Mouse (Mus musculus) large intestine, adult 2 months (tissue): ENCODE results near the gene Gm14085. TPM values are rescaled to one million over a fixed set of nuclear protein-coding genes. Genes with fewer than 3 reads are reported as not detected.
"Not testable (repeated sequence)": the region's sequence is repeated elsewhere in the genome, so short reads cannot be mapped to it uniquely, and the experiment has no call there.

Experiments
- DNase-seq: peaks from one replicate; pipeline ENCODE4 v3.0.0-alpha.2; 2012; ENCODE audit warnings: low read depth, low spot score
- WGBS: fragments of 180-500 bp; shearing (Covaris S2); methylation state at CpG from one replicate; pipeline ENCODE4 v1.1.7; 2018; 5-methylcytosine and 5-hydroxymethylcytosine counted together
- polyA plus RNA-seq: library from polyadenylated mRNA; depleted of rRNA; stranded (reverse); fragments of >200 nt; gene quantifications from 2 replicates; pipeline ENCODE4 v1.2.3, GENCODE M21; 2012; rRNA removed

Gene Gm14085
- 0.08 and 0.14 TPM in 2 replicates for polyA plus RNA-seq

DNA sequence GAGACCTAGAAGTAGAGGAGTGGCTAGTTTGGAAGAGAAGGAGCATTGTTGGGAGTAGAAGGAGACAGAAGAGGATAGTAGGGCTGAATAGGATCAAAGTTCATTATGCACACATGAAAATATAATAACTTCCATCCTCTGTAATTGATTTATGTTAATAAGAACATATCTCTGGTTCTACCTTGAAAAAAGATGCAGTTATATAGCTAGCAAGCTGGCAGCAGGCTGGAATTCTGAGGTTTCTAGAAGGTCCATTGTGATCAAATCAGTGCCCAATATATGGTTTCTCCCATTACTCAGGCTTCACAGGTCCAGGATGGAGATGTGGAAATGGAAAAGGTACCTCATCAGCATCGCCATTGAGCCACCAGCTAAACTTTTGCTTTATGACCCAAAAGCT lies at the start of gene Gm14085:
Gm14085 (plus strand) TSS at position 301 of the 400 bp plus-strand sequence.
- 94% methylated on average over 1 of the region's 1 CpGs for WGBS
- DNase-seq: no peak

DNA sequence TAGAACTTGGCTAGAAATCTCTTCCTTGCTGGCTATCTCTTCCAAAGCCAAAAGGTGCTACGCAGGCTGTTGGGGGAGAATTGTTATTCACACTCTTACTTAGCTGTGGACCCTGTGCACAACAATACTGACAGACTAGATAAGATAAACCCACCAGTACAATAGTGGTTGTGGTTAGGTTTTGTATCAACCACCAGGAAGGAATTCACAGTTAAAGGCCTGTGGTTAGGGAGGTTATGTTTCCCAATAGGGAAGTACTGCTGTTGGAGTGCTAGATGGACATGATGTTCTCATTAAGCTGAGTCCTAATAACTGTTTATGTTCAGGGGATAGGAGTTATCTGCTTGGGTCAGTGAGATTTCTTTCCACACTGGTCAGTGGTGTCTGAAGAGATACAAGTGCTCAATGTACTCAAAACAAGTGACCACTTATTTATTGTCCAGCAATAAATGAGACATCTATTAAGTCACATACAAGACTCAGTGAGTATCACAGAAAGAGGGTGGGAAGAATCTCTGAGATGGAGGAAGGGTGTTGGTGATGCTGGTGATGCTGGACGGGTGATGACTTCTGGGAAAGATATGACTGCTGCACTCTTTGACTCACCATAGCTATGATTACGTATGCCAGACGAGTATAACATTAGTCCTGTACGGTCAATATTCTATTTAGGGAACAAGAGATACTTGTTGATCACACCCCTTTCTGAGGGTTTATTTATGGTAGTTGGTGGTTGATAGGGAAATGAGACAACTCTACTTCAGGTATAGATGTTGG lies 45.8 kb upstream of the Gm14085 start:
- WGBS: 85% methylated on average over 5 of the region's 5 CpGs
- not testable (repeated sequence) for DNase-seq

DNA sequence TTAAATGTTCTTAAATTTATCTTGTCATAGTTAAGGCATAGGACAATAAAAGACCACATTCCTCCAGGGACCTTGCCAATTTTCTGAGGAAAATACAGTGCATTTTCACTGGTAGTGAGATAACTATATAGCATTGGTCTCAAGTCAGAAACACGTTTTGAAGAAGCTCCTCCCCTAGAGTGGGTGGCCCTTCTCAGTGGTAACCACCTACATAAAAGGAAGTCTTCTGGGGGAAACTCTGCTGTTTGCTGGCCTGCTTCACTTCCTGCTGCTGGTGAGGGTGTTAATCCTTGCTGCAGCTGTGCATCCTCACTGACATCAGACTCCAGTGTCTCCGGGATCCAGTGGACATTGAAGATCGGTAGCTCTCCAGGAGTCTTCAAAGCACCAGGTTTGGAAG lies 44.2 kb upstream of the Gm14085 start:
- not testable (repeated sequence) for DNase-seq
- 4% methylated on average over 3 of the region's 3 CpGs for WGBS

DNA sequence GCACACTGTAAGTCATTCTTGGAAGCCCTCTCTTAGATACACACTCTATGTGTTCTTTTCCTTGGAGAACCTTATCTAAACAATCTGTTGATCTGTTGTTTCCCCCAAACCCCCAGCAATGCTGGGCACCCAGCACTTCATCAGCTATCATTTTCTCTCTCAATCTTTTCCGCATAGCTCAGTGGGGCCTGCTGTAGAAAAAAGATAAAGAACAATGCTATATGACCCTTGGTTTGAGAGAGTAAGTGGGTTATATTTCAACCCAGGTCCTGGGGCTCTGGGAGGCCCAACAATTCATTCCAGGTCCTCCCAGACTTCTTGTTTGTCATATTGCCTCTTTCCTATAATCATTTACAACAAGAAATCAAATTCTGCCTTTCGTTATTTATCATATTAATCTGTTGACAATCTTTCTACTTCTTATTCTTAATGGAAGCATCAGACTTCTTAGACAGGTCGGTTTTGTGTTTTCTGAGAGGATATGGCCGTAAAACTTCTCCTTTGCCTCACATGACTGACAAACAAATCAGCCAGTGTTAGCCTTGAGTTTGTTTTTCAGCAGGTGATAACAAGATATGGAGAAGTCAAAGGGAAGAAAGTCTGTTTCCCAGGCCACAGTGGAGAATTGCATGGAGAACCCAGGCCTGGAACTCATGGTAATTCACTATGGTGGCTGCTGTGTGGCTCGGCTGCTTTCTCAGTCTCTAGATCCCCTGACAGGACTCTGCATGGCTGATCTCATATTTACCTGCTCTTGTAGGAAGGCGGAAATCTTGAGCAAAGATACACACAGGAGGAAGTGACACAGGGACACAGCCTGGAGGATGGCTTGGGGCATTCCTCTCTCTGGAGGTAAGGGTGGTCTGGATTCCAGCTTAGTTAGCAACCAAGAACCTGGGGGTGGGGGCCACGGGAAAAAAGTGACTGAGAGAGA lies 43.5 kb upstream of the Gm14085 start:
- 48% methylated on average over 7 of the region's 7 CpGs for WGBS
- DNase-seq: no peak

DNA sequence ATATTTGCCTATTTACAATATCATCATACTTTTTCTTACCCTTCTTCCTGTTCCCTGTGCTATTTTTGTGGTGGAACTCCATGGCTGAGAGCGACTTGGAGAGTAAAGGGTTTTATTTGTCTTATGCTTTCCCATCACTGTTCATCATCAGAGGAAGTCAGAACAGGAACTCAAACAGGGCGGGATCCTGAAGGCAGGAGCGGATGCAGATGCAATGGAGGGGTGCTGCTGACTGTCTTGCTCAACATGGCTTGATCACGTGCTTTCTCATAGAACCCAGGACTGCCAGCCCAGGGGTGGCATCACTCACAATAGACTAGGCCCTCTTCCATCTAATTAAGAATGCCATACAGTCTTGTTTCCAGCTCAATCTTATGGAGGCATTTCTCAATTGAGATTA lies 34.4 kb upstream of the Gm14085 start:
- 80% methylated on average over 4 of the region's 4 CpGs for WGBS
- DNase-seq: no peak

DNA sequence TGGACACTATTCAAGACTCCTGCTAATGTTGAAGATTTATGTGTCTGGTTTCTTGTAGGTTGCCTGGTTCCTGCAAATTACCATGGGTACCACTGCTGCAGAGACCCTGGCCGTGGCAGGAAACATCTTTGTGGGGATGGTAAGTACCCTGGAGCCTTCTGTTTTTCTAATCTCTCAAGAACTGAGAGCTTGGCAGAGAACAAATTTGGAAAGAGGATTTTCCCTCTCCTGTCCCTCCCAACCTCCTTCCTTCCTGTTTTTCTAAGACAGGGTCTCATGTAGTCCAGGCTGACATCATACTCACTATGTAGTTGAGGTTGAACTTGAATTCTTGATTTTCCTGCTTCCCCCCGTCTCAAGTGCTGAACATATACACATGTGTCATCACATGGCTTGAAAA lies 32.3 kb upstream of the Gm14085 start:
- 73% methylated on average over 2 of the region's 2 CpGs for WGBS
- DNase-seq: no peak

DNA sequence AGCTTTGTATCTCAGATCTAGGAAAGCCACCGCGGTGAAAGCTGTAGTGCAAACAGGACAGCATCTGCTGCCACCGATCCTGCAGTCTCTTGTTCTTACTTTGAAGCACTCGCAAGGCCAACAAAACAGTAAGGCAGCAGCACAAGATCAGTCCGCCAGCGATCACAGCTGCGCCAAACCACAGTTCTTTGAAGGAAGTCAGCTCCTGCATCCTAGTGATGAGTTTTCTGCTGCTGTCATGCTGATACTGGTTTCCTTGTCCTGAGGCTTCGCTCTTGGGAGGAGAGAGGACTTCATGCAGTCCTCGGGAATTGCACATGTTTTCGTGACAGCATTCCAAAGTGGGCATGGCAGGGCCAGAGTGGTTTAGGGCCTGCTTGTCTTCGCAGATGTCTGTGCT lies 17.8 kb upstream of the Gm14085 start:
- no peak for DNase-seq
- 49% methylated on average over 11 of the region's 11 CpGs for WGBS

DNA sequence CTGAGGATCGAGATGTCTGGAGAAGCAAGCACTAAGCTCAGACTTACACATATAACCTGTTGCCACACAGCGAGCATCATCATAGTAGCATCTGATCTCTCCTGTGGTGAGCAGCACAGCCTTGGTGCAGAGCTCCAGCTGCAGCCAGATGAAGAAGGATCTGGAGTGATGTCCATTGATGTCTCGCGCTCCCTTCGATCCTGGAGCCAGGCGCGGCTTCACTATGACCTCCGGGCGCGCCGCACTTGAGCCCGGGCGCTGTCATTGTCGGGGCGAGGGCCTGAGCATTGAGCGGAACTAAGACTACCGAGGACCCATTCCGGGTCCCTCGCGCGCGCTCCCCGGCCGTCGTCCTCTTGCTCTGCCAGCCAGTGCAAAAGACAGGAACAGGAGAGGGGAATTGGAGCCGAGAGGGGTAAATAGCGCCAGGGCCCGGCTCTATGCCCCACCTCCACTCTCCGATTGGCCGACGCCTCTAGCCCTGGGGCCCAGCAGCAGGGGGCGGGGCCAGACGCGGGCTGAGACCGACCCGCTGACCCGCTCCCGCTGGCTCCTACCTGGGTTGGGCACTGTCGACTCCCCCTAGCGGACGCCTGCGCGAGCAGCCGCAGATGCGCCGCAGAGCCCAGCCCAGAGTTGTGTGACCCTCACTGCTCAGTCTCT lies 17.3 kb upstream of the Gm14085 start:
- peak; percentile 66 for DNase-seq
- WGBS: 1% methylated on average over 46 of the region's 46 CpGs

DNA sequence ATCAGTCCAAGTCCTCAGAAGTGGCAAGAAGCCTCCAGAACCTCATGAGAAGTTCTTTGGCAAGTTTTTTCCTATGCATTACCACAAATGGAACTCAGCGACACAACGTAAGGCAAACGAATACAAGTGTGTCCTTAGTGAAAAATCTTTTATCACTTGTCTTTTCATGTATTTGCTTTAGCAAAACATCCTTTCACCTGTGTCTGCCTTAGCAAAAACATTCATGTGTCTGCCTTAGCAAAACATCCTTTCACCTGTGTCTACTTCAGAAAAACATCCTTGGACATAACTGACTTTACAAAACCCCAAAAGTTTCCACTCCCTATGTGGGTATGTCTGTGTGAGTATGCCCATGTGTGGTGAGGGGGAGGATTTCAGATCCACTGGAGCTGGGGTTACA lies 15.5 kb upstream of the Gm14085 start:
- 86% methylated on average over 3 of the region's 3 CpGs for WGBS
- DNase-seq: no peak

DNA sequence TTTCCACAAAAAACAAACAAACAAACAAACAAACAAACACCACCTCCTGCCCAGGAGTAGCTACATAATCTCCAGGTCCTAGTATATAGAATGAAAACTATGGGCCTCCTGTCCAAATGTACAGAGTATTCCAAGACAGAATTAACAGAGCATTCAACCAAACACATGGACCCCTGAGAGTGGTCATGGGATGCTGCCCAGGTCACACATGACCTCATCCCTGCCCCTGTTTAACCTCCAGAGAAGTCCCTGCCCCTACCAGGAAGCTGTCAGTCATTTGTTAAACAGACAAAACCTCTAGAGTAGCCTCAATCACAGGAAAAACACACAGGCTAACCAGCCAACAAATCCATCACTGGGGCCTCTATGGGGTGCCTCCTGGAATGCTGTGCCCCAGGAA lies 8.2 kb upstream of the Gm14085 start:
- DNase-seq: no peak

DNA sequence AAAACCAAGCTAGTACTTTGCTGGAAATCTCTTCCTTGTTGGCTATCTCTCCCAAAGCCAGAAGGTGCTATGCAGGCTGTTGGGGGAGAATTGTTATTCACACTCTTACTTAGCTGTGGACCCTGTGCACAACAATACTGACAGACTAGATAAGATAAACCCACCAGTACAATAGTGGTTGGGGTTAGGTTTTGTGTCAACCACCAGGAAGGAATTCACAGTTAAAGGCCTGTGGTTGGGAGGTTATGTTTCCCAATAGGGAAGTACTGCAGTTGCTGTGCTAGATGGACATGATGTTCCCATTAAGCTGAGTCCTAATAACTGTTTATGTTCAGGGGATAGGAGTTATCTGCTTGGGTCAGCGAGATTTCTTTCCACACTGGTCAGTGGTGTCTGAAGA lies 954 bp upstream of the Gm14085 start:
- WGBS: 74% methylated on average over 1 of the region's 1 CpGs
- DNase-seq: not testable (repeated sequence)

DNA sequence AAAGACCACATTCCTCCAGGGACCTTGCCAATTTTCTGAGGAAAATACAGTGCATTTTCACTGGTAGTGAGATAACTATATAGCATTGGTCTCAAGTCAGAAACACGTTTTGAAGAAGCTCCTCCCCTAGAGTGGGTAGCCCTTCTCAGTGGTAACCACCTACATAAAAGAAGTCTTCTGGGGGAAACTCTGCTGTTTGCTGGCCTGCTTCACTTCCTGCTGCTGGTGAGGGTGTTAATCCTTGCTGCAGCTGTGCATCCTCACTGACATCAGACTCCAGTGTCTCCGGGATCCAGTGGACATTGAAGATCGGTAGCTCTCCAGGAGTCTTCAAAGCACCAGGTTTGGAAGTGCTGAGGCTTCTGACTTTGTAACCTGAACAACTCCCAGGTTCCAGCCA lies 913 bp downstream of the Gm14085 start:
- WGBS: 52% methylated on average over 3 of the region's 3 CpGs
- DNase-seq: not testable (repeated sequence)

DNA sequence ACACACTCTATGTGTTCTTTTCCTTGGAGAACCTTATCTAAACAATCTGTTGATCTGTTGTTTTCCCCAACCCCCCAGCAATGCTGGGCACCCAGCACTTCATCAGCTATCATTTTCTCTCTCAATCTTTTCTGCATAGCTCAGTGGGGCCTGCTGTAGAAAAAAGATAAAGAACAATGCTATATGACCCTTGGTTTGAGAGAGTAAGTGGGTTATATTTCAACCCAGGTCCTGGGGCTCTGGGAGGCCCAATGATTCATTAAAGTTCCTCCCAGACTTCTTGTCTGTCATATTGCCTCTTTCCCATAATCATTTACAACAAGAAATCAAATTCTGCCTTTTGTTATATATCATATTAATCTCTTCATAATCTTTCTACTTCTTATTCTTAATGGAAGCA lies 1.4 kb downstream of the Gm14085 start:
- DNase-seq: not testable (repeated sequence)

DNA sequence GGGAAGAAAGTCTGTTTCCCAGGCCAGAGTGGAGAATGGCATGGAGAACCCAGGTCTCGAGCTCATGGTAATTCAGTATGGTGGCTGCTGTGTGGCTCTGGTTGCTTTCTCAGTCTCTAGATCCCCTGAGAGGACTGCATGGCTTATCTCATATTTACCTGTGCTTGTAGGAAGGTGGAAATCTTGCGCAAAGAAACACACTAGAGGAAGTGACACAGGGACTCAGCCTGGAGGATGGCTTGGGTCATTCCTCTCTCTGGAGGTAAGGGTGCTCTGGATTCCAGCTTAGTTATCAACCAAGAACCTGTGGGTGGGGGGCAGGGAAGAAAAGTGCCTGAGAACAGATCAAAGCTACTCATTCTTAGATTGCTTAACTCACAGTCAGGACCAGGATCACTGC lies 1.9 kb downstream of the Gm14085 start:
- WGBS: 73% methylated on average over 2 of the region's 2 CpGs
- no peak for DNase-seq

DNA sequence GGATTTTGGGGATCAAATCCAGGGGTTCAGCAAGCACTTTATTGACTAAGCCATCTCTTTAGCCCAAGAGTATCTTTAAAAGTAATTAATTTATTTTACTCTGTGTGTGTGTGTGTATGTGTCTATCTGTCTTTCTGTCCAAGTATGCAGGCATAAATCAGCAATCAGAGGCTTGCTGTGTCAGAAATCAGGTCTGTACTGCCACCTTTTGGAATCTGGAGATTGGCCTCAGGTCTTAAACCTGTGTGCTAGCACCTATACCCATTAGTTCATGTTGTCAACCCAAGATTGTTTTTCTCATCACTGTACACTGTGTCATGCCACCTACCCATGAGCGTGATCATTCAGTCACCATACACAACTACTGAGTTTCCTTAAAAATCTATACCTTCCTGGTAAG lies 45.0 kb downstream of the Gm14085 start:
- 95% methylated on average over 1 of the region's 1 CpGs for whole genome bisulfite sequencing
- not testable (repeated sequence) for DNase-seq

DNA sequence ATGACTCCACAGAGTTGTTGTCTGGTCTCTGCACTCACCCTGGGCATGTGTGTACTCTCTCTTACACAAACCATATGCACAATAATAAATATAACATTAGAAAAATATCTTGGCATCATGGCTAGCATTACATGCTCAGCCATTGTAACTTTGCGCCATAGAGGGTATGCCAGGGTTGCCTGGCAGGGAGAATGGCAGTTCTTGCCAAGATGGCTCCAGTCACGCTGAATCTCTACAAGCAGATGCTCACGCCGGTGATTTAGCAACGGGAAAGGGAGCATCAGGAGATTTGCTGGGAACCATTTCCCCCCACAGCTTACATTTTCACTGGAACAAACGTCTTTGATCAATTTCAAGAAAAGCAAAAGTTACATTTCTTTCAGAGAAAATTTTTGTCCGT lies 46.5 kb downstream of the Gm14085 start:
- WGBS: 80% methylated on average over 7 of the region's 7 CpGs
- no peak for DNase-seq

DNA sequence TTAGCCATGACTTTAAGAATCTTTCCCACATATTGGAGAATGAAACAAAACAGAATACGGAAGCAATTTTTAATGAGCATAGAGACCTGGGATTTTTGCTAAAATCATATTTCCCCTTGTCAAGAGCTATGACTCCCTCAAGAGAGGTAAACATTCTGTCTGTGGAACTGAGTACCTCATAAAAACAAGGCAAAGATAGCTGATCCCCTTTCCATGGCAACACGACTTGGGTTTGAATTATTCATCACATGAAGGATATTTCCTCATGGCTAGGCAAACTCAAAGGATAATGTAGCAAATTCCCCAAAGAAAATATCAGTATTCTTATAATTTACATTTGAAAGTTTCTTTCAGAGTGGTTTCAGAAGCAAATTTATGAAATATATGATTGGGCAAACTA lies 47.0 kb downstream of the Gm14085 start:
- DNase-seq: no peak
- WGBS: 56% methylated on average over 2 of the region's 2 CpGs

DNA sequence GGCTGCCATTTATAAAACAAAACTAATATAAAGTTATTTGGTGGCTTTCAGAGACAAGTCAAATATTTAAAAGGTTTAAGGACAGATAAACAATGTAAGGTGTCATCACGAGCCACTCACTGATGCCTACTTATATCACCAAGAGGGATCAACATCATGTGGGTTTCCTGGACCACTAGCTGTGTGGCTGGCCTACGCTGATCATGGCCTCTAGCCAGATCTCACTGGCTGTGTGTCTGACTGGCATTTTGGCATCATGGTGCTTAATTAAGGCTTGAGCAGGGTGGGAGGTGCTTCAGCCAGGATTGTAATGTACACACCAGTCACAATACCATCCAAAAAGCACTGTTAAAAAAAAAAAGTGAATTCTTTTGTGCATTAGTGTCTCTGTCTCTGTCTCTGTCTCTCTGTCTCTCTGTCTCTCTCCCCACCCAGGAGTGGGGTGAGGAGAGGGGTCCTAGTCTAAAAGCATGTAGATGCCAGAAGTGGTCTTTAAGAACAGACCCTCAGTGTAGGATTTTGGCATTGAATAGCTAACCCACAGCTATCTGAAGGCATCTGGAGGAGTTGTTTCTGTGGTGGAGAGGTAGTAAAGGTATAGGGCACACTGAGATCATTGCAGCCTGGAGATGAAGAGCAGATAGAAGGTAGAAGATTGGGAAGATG lies 47.5 kb downstream of the Gm14085 start:
- 64% methylated on average over 2 of the region's 2 CpGs for WGBS
- no peak for DNase-seq

DNA sequence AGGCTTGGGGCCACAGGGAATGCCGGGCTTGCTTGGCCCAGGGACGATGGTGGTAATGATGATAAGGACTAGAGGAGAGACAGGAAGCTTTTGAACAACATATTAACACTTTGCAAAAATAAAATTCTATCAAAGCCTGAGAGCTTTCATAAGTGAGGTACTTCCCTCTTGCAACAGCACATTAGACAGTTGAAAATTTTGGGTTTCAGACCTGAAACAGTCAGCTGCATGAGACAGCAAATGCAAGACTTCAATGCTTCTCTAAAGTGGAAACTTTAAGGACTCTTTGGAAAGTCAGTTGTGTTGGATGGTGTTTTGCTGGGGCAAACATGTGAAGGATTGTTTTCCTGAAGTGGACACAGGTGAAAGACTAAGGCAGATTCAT lies 48.1 kb downstream of the Gm14085 start:
- no peak for DNase-seq
- WGBS: 95% methylated on average over 2 of the region's 2 CpGs

DNA sequence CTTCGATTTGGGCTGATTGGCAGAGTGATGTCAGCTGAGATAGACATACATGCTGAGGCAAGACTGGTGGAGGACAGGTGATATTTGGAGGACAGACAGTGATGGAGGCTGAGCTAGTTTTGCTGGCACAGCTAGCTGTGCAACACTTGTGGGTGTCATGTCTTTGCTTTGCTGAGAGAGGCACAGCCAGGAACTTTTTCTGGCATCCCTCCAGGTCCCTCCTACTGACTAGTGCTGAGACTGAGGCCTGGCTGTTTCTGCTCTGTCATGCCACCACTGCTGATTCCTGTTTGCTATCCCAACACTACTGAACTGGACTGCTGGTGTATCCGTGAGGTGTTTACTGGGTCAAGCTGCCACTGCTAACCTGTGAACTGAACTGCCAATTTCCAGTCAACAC lies 48.6 kb downstream of the Gm14085 start:
- WGBS: 75% methylated on average over 2 of the region's 2 CpGs
- DNase-seq: no peak
